Mouse (Mus musculus): ENCODE results near the gene Acot1. TPM values are rescaled to one million over a fixed set of nuclear protein-coding genes. Genes with fewer than 3 reads are reported as not detected.

Acot1 gene
- total and polyA plus RNA-seq, 2 experiments from 2014 or later, result 122 to 137 TPM

GRCm38 (mm10) chr12:83987242-83987582, 22.1 kb upstream of the Acot1 start:
- Histone ChIP-seq H3K27ac (ENCODE audit: low read depth) (peak overlapping the region; percentile 100), H3K9me3 (replicated peaks; ENCODE audit: control insufficient read depth, low read length) (no peaks in the 10 kb centered on the region), H3K27me3 (ENCODE audit: control insufficient read depth, insufficient read depth, low read length) (no peaks in the 10 kb centered on the region), H3K9ac (replicated peaks; ENCODE audit: low read depth, low read length) (peak overlapping the region; percentile 89; the same call in 1 of the 2 replicates), H3K36me3 (replicated peaks; ENCODE audit: control insufficient read depth, insufficient read depth, low read length) (0 out of 2 replicates have a peak, but pooled peaks cover 11% of the 10 kb centered on the region), H3K4me2 (ENCODE audit: low read depth, low read length) (peak overlapping the region; percentile 75), H3K4me1 (ENCODE audit: control insufficient read depth, insufficient read depth) (peaks cover 22% of the 10 kb centered on the region), H3K4me3 (ENCODE audit: low read depth, low read length) (peak overlapping the region; percentile 69)
- ATAC-seq (ENCODE audit: insufficient read depth, low read depth), result peak; percentile 73
- peak; percentile 73 for DNase-seq (ENCODE audit: low spot score)
- 7% methylated on average over 8 of the region's 8 CpGs for WGBS
- TF ChIP-seq EP300 (IDR thresholded peaks at IDR 0.05; ENCODE audit: low read depth), result peak; percentile 84
- no peak for TF ChIP-seq CTCF (IDR thresholded peaks at IDR 0.05; ENCODE audit: low read depth)

DNA sequence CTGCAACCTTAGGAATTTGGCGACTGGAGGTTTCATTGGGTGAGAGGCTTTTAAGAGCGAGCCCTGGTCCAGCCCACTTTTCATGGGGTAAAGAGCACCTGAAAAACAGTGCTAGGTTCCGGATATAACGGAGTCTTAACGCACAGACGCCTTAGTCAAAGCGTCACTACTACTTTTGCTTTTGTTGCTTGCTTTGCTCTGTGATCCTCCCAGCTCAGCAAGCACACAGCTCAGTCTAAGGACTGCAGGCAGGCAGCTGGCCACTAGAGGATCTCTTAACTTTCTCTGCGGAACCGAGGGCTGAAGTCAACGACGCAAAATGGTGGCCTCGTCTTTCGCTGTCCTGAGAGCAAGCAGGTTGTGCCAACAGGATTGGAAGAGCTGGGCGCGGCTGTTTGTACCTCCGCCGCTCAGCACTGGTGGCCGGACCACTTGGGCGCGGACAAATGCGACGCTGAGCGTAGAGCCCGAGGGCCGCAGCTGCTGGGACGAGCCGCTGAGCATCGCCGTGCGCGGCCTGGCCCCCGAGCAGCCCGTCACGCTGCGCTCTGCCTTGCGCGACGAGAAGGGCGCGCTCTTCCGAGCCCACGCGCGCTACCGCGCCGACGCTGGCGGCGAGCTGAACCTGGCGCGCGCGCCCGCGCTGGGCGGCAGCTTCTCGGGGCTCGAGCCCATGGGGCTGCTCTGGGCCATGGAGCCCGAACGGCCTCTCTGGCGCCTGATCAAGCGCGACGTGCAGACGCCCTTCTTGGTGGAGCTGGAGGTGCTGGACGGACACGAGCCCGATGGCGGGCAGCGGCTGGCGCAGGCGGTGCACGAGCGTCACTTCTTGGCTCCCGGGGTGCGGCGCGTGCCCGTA, 21.5 kb upstream of the Acot1 start, which contains the start of gene Acot2:
TSS of gene Acot2 (plus strand) at position 279 of the 859 bp plus-strand sequence.
- Histone ChIP-seq H3K36me3 (replicated peaks; ENCODE audit: control insufficient read depth, insufficient read depth, low read length) (0 out of 2 replicates have a peak, but pooled peaks cover 11% of the 10 kb centered on the region), H3K27me3 (ENCODE audit: control insufficient read depth, insufficient read depth, low read length) (no peaks in the 10 kb centered on the region), H3K9ac (replicated peaks; ENCODE audit: low read depth, low read length) (peak within 1 kb of the TSS; percentile 89), H3K4me1 (ENCODE audit: control insufficient read depth, insufficient read depth) (peaks cover 22% of the 10 kb centered on the region), H3K27ac (ENCODE audit: low read depth) (peak within 1 kb of the TSS; percentile 100), H3K9me3 (replicated peaks; ENCODE audit: control insufficient read depth, low read length) (no peaks in the 10 kb centered on the region), H3K4me3 (ENCODE audit: low read depth, low read length) (peak within 1 kb of the TSS; percentile 69), H3K4me2 (ENCODE audit: low read depth, low read length) (peak within 1 kb of the TSS; percentile 75)
- WGBS, result under 1% methylated on average over 76 of the region's 80 CpGs
- ATAC-seq (ENCODE audit: insufficient read depth, low read depth) (peak; percentile 83), DNase-seq (ENCODE audit: low spot score) (peak; percentile 90)
- peak; percentile 57 for TF ChIP-seq CTCF (IDR thresholded peaks at IDR 0.05; ENCODE audit: low read depth)
- TF ChIP-seq EP300 (IDR thresholded peaks at IDR 0.05; ENCODE audit: low read depth), result 0 out of 2 replicates have a peak, but pooled peaks have one; percentile 17

GRCm38 (mm10) chr12:83988483-83988882, 20.8 kb upstream of the Acot1 start:
- ATAC-seq (ENCODE audit: insufficient read depth, low read depth), result no peak; the same call in 1 of the 2 replicates
- DNase-seq (ENCODE audit: low spot score), result peak; percentile 36
- Histone ChIP-seq H3K4me3 (ENCODE audit: low read depth, low read length) (peak overlapping the region; percentile 69), H3K4me1 (ENCODE audit: control insufficient read depth, insufficient read depth) (peaks cover 22% of the 10 kb centered on the region), H3K9ac (replicated peaks; ENCODE audit: low read depth, low read length) (peak overlapping the region; percentile 89), H3K9me3 (replicated peaks; ENCODE audit: control insufficient read depth, low read length) (no peaks in the 10 kb centered on the region), H3K27me3 (ENCODE audit: control insufficient read depth, insufficient read depth, low read length) (no peaks in the 10 kb centered on the region), H3K27ac (ENCODE audit: low read depth) (peak overlapping the region; percentile 100), H3K4me2 (ENCODE audit: low read depth, low read length) (peak overlapping the region; percentile 75), H3K36me3 (replicated peaks; ENCODE audit: control insufficient read depth, insufficient read depth, low read length) (peaks cover 15% of the 10 kb centered on the region; the same call in 1 of the 2 replicates)
- WGBS, result 60% methylated on average over 4 of the region's 4 CpGs
- TF ChIP-seq CTCF (IDR thresholded peaks at IDR 0.05; ENCODE audit: low read depth) (no peak), EP300 (IDR thresholded peaks at IDR 0.05; ENCODE audit: low read depth) (no peak)

GRCm38 (mm10) chr12:83989378-83989777, 19.9 kb upstream of the Acot1 start:
- no peak overlapping the region for H3K9ac ChIP-seq (replicated peaks; ENCODE audit: low read depth, low read length)
- no peak for DNase-seq (ENCODE audit: low spot score)
- WGBS, result 96% methylated on average over 4 of the region's 4 CpGs
- peaks cover 22% of the 10 kb centered on the region for H3K4me1 ChIP-seq (ENCODE audit: control insufficient read depth, insufficient read depth)
- peaks cover 22% of the 10 kb centered on the region for H3K36me3 ChIP-seq (replicated peaks; ENCODE audit: control insufficient read depth, insufficient read depth, low read length)
- TF ChIP-seq CTCF (IDR thresholded peaks at IDR 0.05; ENCODE audit: low read depth) (no peak), EP300 (IDR thresholded peaks at IDR 0.05; ENCODE audit: low read depth) (no peak)
- ATAC-seq (ENCODE audit: insufficient read depth, low read depth), result no peak
- H3K4me2 ChIP-seq (ENCODE audit: low read depth, low read length), result peak overlapping the region; percentile 75
- peak overlapping the region; percentile 69; the same call in 1 of the 2 replicates for H3K4me3 ChIP-seq (ENCODE audit: low read depth, low read length)
- H3K27ac ChIP-seq (ENCODE audit: low read depth), result no peak overlapping the region
- H3K27me3 ChIP-seq (ENCODE audit: control insufficient read depth, insufficient read depth, low read length), result no peaks in the 10 kb centered on the region
- no peaks in the 10 kb centered on the region for H3K9me3 ChIP-seq (replicated peaks; ENCODE audit: control insufficient read depth, low read length)

DNA sequence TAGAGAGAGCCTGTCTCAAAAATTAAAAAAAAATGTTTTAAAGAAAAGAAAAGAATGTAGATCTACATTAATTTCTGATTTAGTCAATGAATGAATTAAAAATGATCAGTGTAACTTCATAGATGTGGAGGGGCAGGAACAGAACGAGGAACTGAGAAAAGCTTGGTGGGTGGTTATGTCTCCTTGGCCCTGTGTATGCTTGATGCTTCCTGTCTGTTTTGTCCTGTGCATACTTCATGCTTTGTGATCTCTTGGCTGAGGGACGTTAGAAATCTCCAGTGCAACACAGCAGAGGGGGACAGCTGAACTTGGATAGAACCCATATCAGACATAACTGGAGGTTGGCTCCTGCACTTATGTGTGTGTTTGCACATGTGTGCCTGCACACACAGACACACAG, 12.1 kb upstream of the Acot1 start:
- peaks cover 20% of the 10 kb centered on the region for H3K4me1 ChIP-seq (ENCODE audit: control insufficient read depth, insufficient read depth)
- DNase-seq (ENCODE audit: low spot score), result no peak
- H3K27me3 ChIP-seq (ENCODE audit: control insufficient read depth, insufficient read depth, low read length), result no peaks in the 10 kb centered on the region
- no peak overlapping the region for H3K4me3 ChIP-seq (ENCODE audit: low read depth, low read length)
- no peak overlapping the region for H3K27ac ChIP-seq (ENCODE audit: low read depth)
- no peak overlapping the region for H3K9ac ChIP-seq (replicated peaks; ENCODE audit: low read depth, low read length)
- peaks cover 13% of the 10 kb centered on the region for H3K36me3 ChIP-seq (replicated peaks; ENCODE audit: control insufficient read depth, insufficient read depth, low read length)
- no peaks in the 10 kb centered on the region; the same call in 1 of the 2 replicates for H3K9me3 ChIP-seq (replicated peaks; ENCODE audit: control insufficient read depth, low read length)
- H3K4me2 ChIP-seq (ENCODE audit: low read depth, low read length), result no peak overlapping the region
- TF ChIP-seq CTCF (IDR thresholded peaks at IDR 0.05; ENCODE audit: low read depth) (no peak), EP300 (IDR thresholded peaks at IDR 0.05; ENCODE audit: low read depth) (no peak)
- no peak for ATAC-seq (ENCODE audit: insufficient read depth, low read depth)
- 45% methylated on average over 2 of the region's 2 CpGs for WGBS

Measured in heart, postnatal 0 days (tissue).